Mouse (Mus musculus) ES-Bruce4 (cell line): Measurements from ENCODE around the gene Dysf. TPM values are rescaled to one million over a fixed set of nuclear protein-coding genes. Genes with fewer than 3 reads are reported as not detected.

Source experiments
- H3K27ac ChIP-seq: 2 replicates; pipeline ENCODE4 v1.5.1; 2012; ENCODE audit warnings: low read length, inconsistent platforms; ENCODE audit not compliant: insufficient read depth
- H3K27me3 ChIP-seq: 2 replicates; pipeline ENCODE4 v1.6.1; 2012; ENCODE audit warnings: mild to moderate bottlenecking, low read length, inconsistent platforms; ENCODE audit not compliant: control insufficient read depth, poor library complexity, insufficient read depth, severe bottlenecking
- H3K36me3 ChIP-seq: 2 replicates; pipeline ENCODE4 v1.6.1; 2012; ENCODE audit warnings: inconsistent platforms, mild to moderate bottlenecking, low read length, moderate library complexity; ENCODE audit not compliant: control insufficient read depth, poor library complexity, insufficient read depth, severe bottlenecking
- H3K4me1 ChIP-seq: one replicate; pipeline ENCODE4 v1.8.1; 2011; ENCODE audit warnings: low read length; ENCODE audit not compliant: control insufficient read depth, insufficient read depth
- H3K4me3 ChIP-seq: 2 replicates; pipeline ENCODE4 v1.5.1; 2011; ENCODE audit warnings: low read depth, mild to moderate bottlenecking, low read length
- H3K9ac ChIP-seq: 2 replicates; pipeline ENCODE4 v1.6.1; 2012; ENCODE audit warnings: low read depth, mild to moderate bottlenecking, inconsistent platforms; ENCODE audit not compliant: poor library complexity, severe bottlenecking
- H3K9me3 ChIP-seq: replicated peaks from 2 replicates; pipeline ENCODE4 v1.6.1; 2012; ENCODE audit warnings: mild to moderate bottlenecking, low read length, inconsistent platforms; ENCODE audit not compliant: control insufficient read depth, poor library complexity, insufficient read depth, severe bottlenecking
- CTCF ChIP-seq: IDR thresholded peaks from one replicate; pipeline ENCODE4 v1.8.1; 2011; ENCODE audit warnings: low read depth, low read length
- EP300 ChIP-seq: IDR thresholded peaks from 2 replicates; pipeline ENCODE4 v1.6.1; 2011; ENCODE audit warnings: low read depth, low read length; ENCODE audit not compliant: insufficient read depth
- POLR2A ChIP-seq: IDR thresholded peaks from one replicate; pipeline ENCODE4 v1.8.1; 2011; ENCODE audit warnings: low read length; ENCODE audit not compliant: insufficient read depth
- polyA plus RNA-seq: library from polyadenylated mRNA; stranded (reverse); fragments of >200 nt; gene quantifications from 2 replicates; pipeline ENCODE4 v1.2.4, GENCODE M21; 2011; ENCODE audit warnings: low read depth; ENCODE audit not compliant: missing spikeins, insufficient read depth, insufficient read length

Gene Dysf
- polyA plus RNA-seq, 1 experiment: 18.5 TPM

DNA sequence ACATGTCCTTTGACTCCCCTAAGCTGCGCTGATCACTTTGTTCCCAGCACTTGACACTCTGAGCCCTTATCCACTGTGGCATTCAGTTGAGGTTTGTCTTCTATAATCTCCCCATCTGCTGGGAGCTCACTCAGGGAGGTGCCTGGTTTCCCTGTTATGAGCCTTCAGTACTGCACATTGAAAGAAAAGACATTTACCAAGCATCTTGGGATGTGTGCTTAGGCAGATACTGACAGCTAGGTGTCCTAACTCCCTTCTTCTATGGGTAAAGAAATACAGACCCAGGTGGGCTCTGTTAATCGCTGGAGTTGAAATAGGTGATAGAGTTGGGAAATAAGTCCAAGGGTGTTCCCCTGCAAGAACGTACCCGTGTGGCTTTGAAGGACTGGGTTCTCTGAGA is 122.5 kb downstream of the Dysf start:
- TF ChIP-seq CTCF: no peak
- TF ChIP-seq EP300: no peak
- no peak overlapping the region for H3K27ac ChIP-seq

DNA sequence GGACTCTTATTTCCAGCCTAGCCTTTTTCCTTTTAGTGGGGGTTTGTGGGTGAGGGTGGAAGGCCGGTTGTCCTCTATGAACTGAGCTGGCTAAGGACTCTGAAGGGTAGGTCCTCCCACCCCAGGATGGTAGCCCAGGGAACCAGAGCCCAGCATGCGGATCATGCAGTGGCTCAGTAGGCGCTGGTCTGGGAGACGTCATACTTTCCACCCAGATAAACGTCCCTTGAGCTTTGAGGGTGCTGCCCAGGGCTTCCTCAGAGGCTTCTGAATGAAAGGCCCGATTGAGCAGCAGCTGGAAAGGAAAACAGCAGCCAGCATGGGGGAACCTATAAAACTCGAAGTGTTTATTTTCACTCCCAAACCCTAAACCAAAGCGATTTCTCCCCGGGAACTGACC is 123.1 kb downstream of the Dysf start:
- H3K36me3 ChIP-seq: no peaks in the 10 kb centered on the region
- TF ChIP-seq CTCF (no peak), POLR2A (no peak), EP300 (no peak)
- no peaks in the 10 kb centered on the region for H3K4me1 ChIP-seq
- no peaks in the 10 kb centered on the region for H3K27me3 ChIP-seq
- H3K9me3 ChIP-seq: no peaks in the 10 kb centered on the region
- H3K27ac ChIP-seq: no peak overlapping the region
- H3K9ac ChIP-seq: no peak overlapping the region
- no peak overlapping the region for H3K4me3 ChIP-seq

More for the DNA sequence above, 122.5 kb downstream of the Dysf start:
- Histone ChIP-seq H3K27me3 (no peaks in the 10 kb centered on the region), H3K9me3 (no peaks in the 10 kb centered on the region), H3K36me3 (no peaks in the 10 kb centered on the region), H3K4me3 (no peak overlapping the region), H3K9ac (no peak overlapping the region), H3K4me1 (no peaks in the 10 kb centered on the region)

DNA sequence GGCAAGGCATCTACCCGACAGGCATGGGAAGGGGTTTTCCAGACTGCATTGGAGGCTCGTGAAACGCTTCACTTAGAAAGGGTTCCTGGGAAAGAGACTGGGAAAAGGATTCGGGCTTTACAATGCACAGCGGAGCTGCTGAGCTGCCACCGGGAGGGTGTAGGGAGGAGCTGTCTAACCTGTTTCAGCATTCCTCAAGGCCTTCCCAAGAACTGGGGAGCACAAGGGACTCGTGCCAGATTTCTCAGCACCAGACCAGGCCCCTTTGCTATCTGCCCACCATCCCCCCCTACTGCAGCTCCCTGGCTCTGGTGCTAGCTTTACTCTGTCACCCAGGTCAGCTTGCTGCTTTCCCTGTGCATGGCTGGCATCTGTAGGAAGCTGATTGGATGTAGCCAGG is 124.7 kb downstream of the Dysf start:
- no peak overlapping the region for H3K4me3 ChIP-seq
- no peak overlapping the region for H3K9ac ChIP-seq
- no peaks in the 10 kb centered on the region for H3K27me3 ChIP-seq
- no peaks in the 10 kb centered on the region for H3K9me3 ChIP-seq
- no peaks in the 10 kb centered on the region for H3K36me3 ChIP-seq
- no peaks in the 10 kb centered on the region for H3K4me1 ChIP-seq
- no peak for TF ChIP-seq POLR2A
- TF ChIP-seq EP300: no peak
- TF ChIP-seq CTCF: no peak
- no peak overlapping the region for H3K27ac ChIP-seq

DNA sequence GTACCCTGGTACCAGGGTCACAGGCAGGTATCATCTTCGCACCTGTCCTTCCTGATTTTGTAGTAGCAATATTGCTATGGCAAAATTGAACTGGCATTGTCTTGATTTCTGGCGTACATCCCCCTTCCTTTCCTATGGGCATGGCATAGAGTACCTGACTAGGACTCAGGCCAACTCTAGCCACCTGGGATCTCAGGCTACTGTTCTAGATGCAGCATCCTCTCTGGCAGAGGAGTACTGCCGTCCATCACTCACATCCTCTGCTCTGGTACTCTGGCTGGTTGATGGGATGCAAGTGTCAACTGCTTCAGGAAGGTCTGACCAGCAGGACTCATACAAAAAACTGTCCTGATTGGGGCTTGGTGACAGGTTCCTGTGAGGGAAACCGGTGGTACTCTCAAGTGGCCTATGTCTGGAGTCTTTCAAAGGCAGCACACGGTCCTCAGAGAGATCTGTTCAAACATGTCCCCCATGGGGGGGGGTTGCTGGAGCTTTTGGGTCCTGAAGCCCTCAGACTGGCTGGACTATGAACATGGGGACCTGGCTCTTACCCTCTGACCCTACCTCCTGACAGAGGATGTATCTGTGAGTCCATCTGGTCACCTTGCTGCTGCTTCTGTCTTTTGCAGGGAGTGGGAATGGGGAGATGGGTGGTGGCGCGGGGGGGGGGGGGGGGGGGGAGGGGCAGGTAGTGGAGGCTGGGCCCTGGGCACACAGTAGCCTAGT is 125.8 kb downstream of the Dysf start:
- Histone ChIP-seq H3K9me3 (no peaks in the 10 kb centered on the region), H3K9ac (no peak overlapping the region), H3K27ac (no peak overlapping the region), H3K4me1 (no peaks in the 10 kb centered on the region), H3K36me3 (no peaks in the 10 kb centered on the region), H3K4me3 (no peak overlapping the region), H3K27me3 (no peaks in the 10 kb centered on the region)
- TF ChIP-seq EP300: no peak
- TF ChIP-seq POLR2A: no peak
- TF ChIP-seq CTCF: no peak

DNA sequence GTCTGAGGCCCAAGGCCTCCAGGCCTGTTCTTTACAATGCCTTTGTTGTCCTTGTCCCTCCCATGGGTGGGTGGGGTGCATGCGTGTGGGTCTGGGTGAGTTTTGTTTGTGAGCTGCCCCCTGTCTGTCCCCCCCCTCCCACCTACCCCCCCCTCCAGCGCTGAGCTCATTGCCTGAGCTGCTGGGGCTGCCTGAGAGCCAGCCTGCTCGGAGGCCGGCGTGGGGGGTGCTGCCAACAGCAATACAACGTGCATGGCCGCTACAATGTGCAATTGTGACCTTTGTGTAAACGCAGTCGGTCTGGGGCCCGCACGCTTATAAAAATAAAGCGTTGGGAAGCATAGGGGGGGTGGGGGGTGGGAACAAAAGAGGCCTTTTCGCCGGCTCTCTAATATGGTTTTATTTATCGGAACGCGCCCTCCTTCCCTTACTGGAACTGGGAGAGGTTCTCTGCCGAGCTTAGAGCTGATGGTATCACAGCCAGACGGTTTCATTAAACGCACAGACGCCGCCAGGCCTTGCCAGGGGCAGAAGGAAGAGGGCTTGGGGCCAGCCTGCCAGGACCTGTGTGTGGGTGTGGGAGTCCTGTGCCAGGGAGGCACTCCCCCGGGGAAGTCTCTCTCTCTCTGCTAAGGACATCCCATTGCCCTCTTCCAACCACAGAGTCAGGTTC is 126.5 kb downstream of the Dysf start:
- no peaks in the 10 kb centered on the region for H3K27me3 ChIP-seq
- no peak for TF ChIP-seq POLR2A
- TF ChIP-seq CTCF: no peak
- H3K9ac ChIP-seq: no peak overlapping the region
- no peaks in the 10 kb centered on the region for H3K36me3 ChIP-seq
- H3K4me1 ChIP-seq: no peaks in the 10 kb centered on the region
- no peak overlapping the region for H3K27ac ChIP-seq
- H3K9me3 ChIP-seq: no peaks in the 10 kb centered on the region
- H3K4me3 ChIP-seq: no peak overlapping the region

DNA sequence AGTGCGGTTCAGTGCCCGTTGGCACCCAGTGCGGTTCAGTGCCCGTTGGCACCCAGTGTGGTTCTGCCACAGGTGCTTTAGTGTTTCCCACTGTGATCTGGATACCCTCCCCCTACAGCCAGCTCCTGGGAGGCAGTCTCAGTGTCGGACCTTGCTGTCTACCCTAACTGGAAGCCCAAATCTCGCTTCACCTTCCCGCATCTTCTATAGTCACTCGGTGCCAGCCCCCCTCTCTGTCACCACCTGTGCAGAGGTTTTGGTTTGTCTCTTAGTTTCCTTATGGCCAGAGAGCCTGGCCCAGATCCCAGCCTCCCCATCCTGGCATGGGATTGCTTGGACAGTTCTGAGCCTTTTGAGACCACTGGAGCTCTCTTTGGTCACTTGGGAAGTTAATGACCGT is 127.3 kb downstream of the Dysf start:
- H3K9me3 ChIP-seq: no peaks in the 10 kb centered on the region
- H3K27ac ChIP-seq: no peak overlapping the region
- no peaks in the 10 kb centered on the region for H3K36me3 ChIP-seq
- no peaks in the 10 kb centered on the region for H3K27me3 ChIP-seq
- H3K4me3 ChIP-seq: no peak overlapping the region
- H3K9ac ChIP-seq: no peak overlapping the region
- TF ChIP-seq CTCF (no peak), EP300 (no peak), POLR2A (no peak)
- H3K4me1 ChIP-seq: no peaks in the 10 kb centered on the region
